ENCODE assay signal across 11 mouse cellular contexts in genomic region chr1:37873157-37873556, GRCm38 (mm10). TPM values are rescaled to one million over a fixed set of nuclear protein-coding genes. Genes with fewer than 3 reads are reported as not detected.
DNase-seq lines count a peak whose midpoint lies in the region; ATAC-seq and TF ChIP-seq lines count a peak whose summit lies in the region.
"Had no signal": no experiment of that assay in that cellular context is flagged by ENCODE, and none has a peak within 500 bp of the region (broad histone marks: within the 10 kb centered on the region; RNA-seq: fewer than 3 reads in every experiment).

No protein-coding gene starts in this region.

- H3K27me3 ChIP-seq in heart, embryonic 11.5 days (ENCODE audit: control insufficient read depth, insufficient read depth, low read length): 0 out of 2 replicates have a peak, but pooled peaks cover 4% of the 10 kb centered on the region
- peaks cover 10% of the 10 kb centered on the region; the same call in 1 of the 2 replicates for H3K27me3 ChIP-seq in forebrain, embryonic 12.5 days
- H3K27me3 ChIP-seq in limb, embryonic 14.5 days (ENCODE audit: control insufficient read depth, insufficient read depth, low read length): 0 out of 2 replicates have a peak, but pooled peaks cover 5% of the 10 kb centered on the region

- no peaks in the 10 kb centered on the region for H3K9me3 ChIP-seq in heart, embryonic 11.5 days (replicated peaks; ENCODE audit: control insufficient read depth, low read length)
- H3K9me3 ChIP-seq in forebrain, embryonic 12.5 days: no peaks in the 10 kb centered on the region
- H3K9me3 ChIP-seq in limb, embryonic 14.5 days (ENCODE audit: control insufficient read depth, low read length): no peaks in the 10 kb centered on the region

- no peak overlapping the region for H3K9ac ChIP-seq in heart, embryonic 11.5 days (ENCODE audit: low read depth, low read length)
- no peak overlapping the region for H3K9ac ChIP-seq in forebrain, embryonic 12.5 days
- H3K9ac ChIP-seq in limb, embryonic 14.5 days (ENCODE audit: low read depth, low read length, severe bottlenecking): no peak overlapping the region

- ATAC-seq in heart, embryonic 11.5 days (replicated peaks; ENCODE audit: insufficient number of reproducible peaks, low FRiP score, low TSS enrichment): no peak
- no peak for ATAC-seq in forebrain, embryonic 12.5 days (ENCODE audit: low FRiP score)
- ATAC-seq in limb, embryonic 14.5 days (ENCODE audit: low FRiP score, low read depth): no peak

- WGBS in heart, embryonic 11.5 days (ENCODE audit: insufficient replicate concordance): 81% methylated on average over 4 of the region's 4 CpGs
- 97% methylated on average over 4 of the region's 4 CpGs for WGBS in forebrain, embryonic 12.5 days
- 92% methylated on average over 4 of the region's 4 CpGs for WGBS in limb, embryonic 14.5 days

- H3K4me2 ChIP-seq in heart, embryonic 11.5 days: peak overlapping the region; percentile 81
- H3K4me2 ChIP-seq in forebrain, embryonic 12.5 days: peak overlapping the region; percentile 73
- peak overlapping the region; percentile 56; the same call in 1 of the 2 replicates for H3K4me2 ChIP-seq in limb, embryonic 14.5 days (replicated peaks; ENCODE audit: low read depth, low read length, severe bottlenecking)

- DNase-seq in heart, adult 8-10 months (ENCODE audit: low spot score): no peak
- DNase-seq in 416B (ENCODE audit: low read depth): peak; percentile 32
- DNase-seq in limb, embryonic 14.5 days (ENCODE audit: low spot score): no peak
- no peak for DNase-seq in thymus, postnatal 10 days (ENCODE audit: low spot score in 2 of 2)
- no peak for DNase-seq in thymus, postnatal 36 days
- DNase-seq in frontal cortex, postnatal 36 days (ENCODE audit: low spot score in 2 of 2): no peak
- DNase-seq: thymus, adult 18-20 months had no signal

- H3K4me1 ChIP-seq in heart, embryonic 11.5 days (ENCODE audit: control insufficient read depth, insufficient read depth, low read length): peaks cover 8% of the 10 kb centered on the region
- H3K4me1 ChIP-seq in forebrain, embryonic 12.5 days: peaks cover 12% of the 10 kb centered on the region
- peaks cover 4% of the 10 kb centered on the region; the same call in 1 of the 2 replicates for H3K4me1 ChIP-seq in limb, embryonic 14.5 days (ENCODE audit: control insufficient read depth, insufficient read depth, low read length)

- TF ChIP-seq POLR2A in limb, embryonic 14.5 days (IDR thresholded peaks at IDR 0.05; ENCODE audit: borderline replicate concordance, extremely low read depth, insufficient read depth, insufficient read length): no peak

- H3K4me3 ChIP-seq in heart, embryonic 11.5 days (ENCODE audit: low read depth, low read length): no peak overlapping the region; the same call in 1 of the 2 replicates
- H3K4me3 ChIP-seq in forebrain, embryonic 12.5 days (replicated peaks): no peak overlapping the region
- no peak overlapping the region for H3K4me3 ChIP-seq in limb, embryonic 14.5 days (replicated peaks; ENCODE audit: low read length)

- peaks cover 22% of the 10 kb centered on the region for H3K36me3 ChIP-seq in heart, embryonic 11.5 days (ENCODE audit: control insufficient read depth, insufficient read depth, low read length)
- H3K36me3 ChIP-seq in forebrain, embryonic 12.5 days (replicated peaks): peaks cover 31% of the 10 kb centered on the region
- H3K36me3 ChIP-seq in limb, embryonic 14.5 days (ENCODE audit: control insufficient read depth, insufficient read depth, low read length): peaks cover 35% of the 10 kb centered on the region

- H3K27ac ChIP-seq in heart, embryonic 11.5 days (ENCODE audit: low read depth, low read length): no peak overlapping the region
- H3K27ac ChIP-seq in forebrain, embryonic 12.5 days: no peak overlapping the region
- no peak overlapping the region for H3K27ac ChIP-seq in limb, embryonic 14.5 days (replicated peaks; ENCODE audit: low read depth, low read length)

RNA-seq across cellular contexts. Expression of gene Lipt1, which starts 1.6 kb away (rescaled TPM):
- polyA plus RNA-seq in heart, embryonic 11.5 days (2014; fragmentation: Nextera tagmentation; extraction: Ambion mirVana): 8.3 and 9.9 TPM in 2 replicates
- 10 to 100 TPM; 12.8 to 16.5 (median 13.7) TPM for total RNA-seq in heart, adult 8-10 months (2022)
- polyA plus RNA-seq in forebrain, embryonic 12.5 days (2016; fragmentation: Nextera tagmentation; extraction: Ambion mirVana): 7.9 and 9.3 TPM in 2 replicates
- 4.8 and 6.4 TPM in 2 replicates for polyA plus RNA-seq in limb, embryonic 14.5 days (2012; rRNA removed)
- 8.8 and 9.5 TPM in 2 replicates for polyA plus RNA-seq in limb, embryonic 14.5 days (2014; fragmentation: Nextera tagmentation; extraction: Ambion mirVana)

RNA-seq across cellular contexts. Expression of gene Tsga10, which starts 6.9 kb away (rescaled TPM):
- polyA plus RNA-seq in heart, embryonic 11.5 days (2014; fragmentation: Nextera tagmentation; extraction: Ambion mirVana): 4.2 and 4.6 TPM in 2 replicates
- total RNA-seq in heart, adult 8-10 months (2022): 1 to 10 TPM; 3.7 to 4.3 (median 4.0) TPM
- 18.3 and 20.2 TPM in 2 replicates for polyA plus RNA-seq in forebrain, embryonic 12.5 days (2016; fragmentation: Nextera tagmentation; extraction: Ambion mirVana)
- polyA plus RNA-seq in limb, embryonic 14.5 days (2012; rRNA removed): 5.1 and 6.1 TPM in 2 replicates
- polyA plus RNA-seq in limb, embryonic 14.5 days (2014; fragmentation: Nextera tagmentation; extraction: Ambion mirVana): 4.9 and 5.2 TPM in 2 replicates

RNA-seq across cellular contexts. Expression of gene Mitd1, which starts 17.1 kb away (rescaled TPM):
- polyA plus RNA-seq in heart, embryonic 11.5 days (2014; fragmentation: Nextera tagmentation; extraction: Ambion mirVana): 15.9 and 16.4 TPM in 2 replicates
- total RNA-seq in heart, adult 8-10 months (2022): 1 to 10 TPM; 2.9 to 4.1 (median 3.5) TPM
- 22.1 and 23.1 TPM in 2 replicates for polyA plus RNA-seq in forebrain, embryonic 12.5 days (2016; fragmentation: Nextera tagmentation; extraction: Ambion mirVana)
- polyA plus RNA-seq in limb, embryonic 14.5 days (2012; rRNA removed): 22.1 and 30.5 TPM in 2 replicates
- polyA plus RNA-seq in limb, embryonic 14.5 days (2014; fragmentation: Nextera tagmentation; extraction: Ambion mirVana): 26.8 and 27.6 TPM in 2 replicates

RNA-seq across cellular contexts. Expression of gene Mrpl30, which starts 17.1 kb away (rescaled TPM):
- 260 and 280 TPM in 2 replicates for polyA plus RNA-seq in heart, embryonic 11.5 days (2014; fragmentation: Nextera tagmentation; extraction: Ambion mirVana)
- total RNA-seq in heart, adult 8-10 months (2022): 100 to 1,000 TPM; 398 to 451 (median 428) TPM
- 213 and 215 TPM in 2 replicates for polyA plus RNA-seq in forebrain, embryonic 12.5 days (2016; fragmentation: Nextera tagmentation; extraction: Ambion mirVana)
- 85.0 and 124 TPM in 2 replicates for polyA plus RNA-seq in limb, embryonic 14.5 days (2012; rRNA removed)
- 270 and 275 TPM in 2 replicates for polyA plus RNA-seq in limb, embryonic 14.5 days (2014; fragmentation: Nextera tagmentation; extraction: Ambion mirVana)

RNA-seq across cellular contexts. Expression of gene Lyg2, which starts 43.1 kb away (rescaled TPM):
- not detected in 2 replicates for polyA plus RNA-seq in heart, embryonic 11.5 days (2014; fragmentation: Nextera tagmentation; extraction: Ambion mirVana)
- total RNA-seq in heart, adult 8-10 months (2022): not detected
- not detected in 2 replicates for polyA plus RNA-seq in forebrain, embryonic 12.5 days (2016; fragmentation: Nextera tagmentation; extraction: Ambion mirVana)
- not detected in 2 replicates for polyA plus RNA-seq in limb, embryonic 14.5 days (2012; rRNA removed)
- polyA plus RNA-seq in limb, embryonic 14.5 days (2014; fragmentation: Nextera tagmentation; extraction: Ambion mirVana): not detected in 2 replicates
- total RNA-seq: layer of hippocampus, postnatal 10 days had no signal
- polyA plus RNA-seq: neural tube, embryonic 11.5 days had no signal
